Mouse (Mus musculus): ENCODE measurements around the gene Cep128. TPM values are rescaled to one million over a fixed set of nuclear protein-coding genes. Genes with fewer than 3 reads are reported as not detected.

The Cep128 gene
- polyA plus RNA-seq, 1 experiment from 2014 or later = 9.6 TPM

- no peaks in the 10 kb centered on the region for H3K36me3 ChIP-seq (ENCODE audit: control insufficient read depth, insufficient read depth, low read length)
- no peaks in the 10 kb centered on the region for H3K9me3 ChIP-seq (replicated peaks; ENCODE audit: control insufficient read depth, low read length)
- no peak for ATAC-seq (ENCODE audit: insufficient read depth, low FRiP score)
- no peak overlapping the region for H3K27ac ChIP-seq (ENCODE audit: low read length)
- H3K4me1 ChIP-seq (ENCODE audit: control insufficient read depth, insufficient read depth, low read length) = no peaks in the 10 kb centered on the region
- H3K27me3 ChIP-seq (ENCODE audit: control insufficient read depth, insufficient read depth, low read length) = no peaks in the 10 kb centered on the region
- H3K4me2 ChIP-seq (ENCODE audit: low read depth, low read length) = no peak overlapping the region
- no peak overlapping the region for H3K4me3 ChIP-seq (replicated peaks; ENCODE audit: low read length)
- no peak overlapping the region for H3K9ac ChIP-seq (ENCODE audit: low read length)
- WGBS = 81% methylated on average over 6 of the region's 6 CpGs
These were observed 286.3 kb downstream of the Cep128 start for GRCm38 (mm10) chr12:91097869-91098268.

DNA sequence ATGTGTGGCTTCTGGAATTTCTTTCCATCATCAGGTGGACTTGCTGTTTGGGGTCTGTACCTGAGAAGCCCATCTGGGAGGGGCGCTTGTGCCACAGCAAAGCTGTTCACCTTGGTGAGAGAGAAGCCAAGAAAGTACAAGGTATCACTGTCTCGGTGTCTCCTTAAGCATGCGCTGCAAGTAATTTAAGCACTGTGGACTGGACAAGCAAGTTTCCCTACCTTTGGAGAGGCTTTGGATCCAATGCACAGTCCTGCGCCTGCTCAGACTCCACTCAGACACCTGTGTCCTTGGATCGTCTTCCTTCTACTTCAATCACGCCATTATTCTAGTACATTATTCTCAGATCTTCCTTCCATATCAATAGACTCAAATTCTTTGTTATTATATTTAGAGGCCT is 288.0 kb downstream of the Cep128 start:
- H3K4me2 ChIP-seq (ENCODE audit: low read depth, low read length) = no peak overlapping the region
- ATAC-seq (ENCODE audit: insufficient read depth, low FRiP score) = no peak
- 91% methylated on average over 6 of the region's 6 CpGs for WGBS

GRCm38 (mm10) chr12:91088271-91088670 is 295.9 kb downstream of the Cep128 start:
- no peaks in the 10 kb centered on the region for H3K4me1 ChIP-seq (ENCODE audit: control insufficient read depth, insufficient read depth, low read length)
- H3K4me3 ChIP-seq (replicated peaks; ENCODE audit: low read length) = no peak overlapping the region
- no peak overlapping the region for H3K4me2 ChIP-seq (ENCODE audit: low read depth, low read length)
- H3K9ac ChIP-seq (ENCODE audit: low read length) = no peak overlapping the region
- H3K36me3 ChIP-seq (ENCODE audit: control insufficient read depth, insufficient read depth, low read length) = no peaks in the 10 kb centered on the region
- no peak for ATAC-seq (ENCODE audit: insufficient read depth, low FRiP score)
- no peaks in the 10 kb centered on the region for H3K27me3 ChIP-seq (ENCODE audit: control insufficient read depth, insufficient read depth, low read length)
- 80% methylated on average over 4 of the region's 4 CpGs for WGBS
- H3K9me3 ChIP-seq (replicated peaks; ENCODE audit: control insufficient read depth, low read length) = no peaks in the 10 kb centered on the region
- H3K27ac ChIP-seq (ENCODE audit: low read length) = no peak overlapping the region

More for the DNA sequence above, 288.0 kb downstream of the Cep128 start:
- no peak overlapping the region for H3K9ac ChIP-seq (ENCODE audit: low read length)
- H3K36me3 ChIP-seq (ENCODE audit: control insufficient read depth, insufficient read depth, low read length) = no peaks in the 10 kb centered on the region
- H3K4me3 ChIP-seq (replicated peaks; ENCODE audit: low read length) = no peak overlapping the region
- no peak overlapping the region for H3K27ac ChIP-seq (ENCODE audit: low read length)
- no peaks in the 10 kb centered on the region for H3K27me3 ChIP-seq (ENCODE audit: control insufficient read depth, insufficient read depth, low read length)
- no peaks in the 10 kb centered on the region for H3K9me3 ChIP-seq (replicated peaks; ENCODE audit: control insufficient read depth, low read length)
- H3K4me1 ChIP-seq (ENCODE audit: control insufficient read depth, insufficient read depth, low read length) = no peaks in the 10 kb centered on the region

DNA sequence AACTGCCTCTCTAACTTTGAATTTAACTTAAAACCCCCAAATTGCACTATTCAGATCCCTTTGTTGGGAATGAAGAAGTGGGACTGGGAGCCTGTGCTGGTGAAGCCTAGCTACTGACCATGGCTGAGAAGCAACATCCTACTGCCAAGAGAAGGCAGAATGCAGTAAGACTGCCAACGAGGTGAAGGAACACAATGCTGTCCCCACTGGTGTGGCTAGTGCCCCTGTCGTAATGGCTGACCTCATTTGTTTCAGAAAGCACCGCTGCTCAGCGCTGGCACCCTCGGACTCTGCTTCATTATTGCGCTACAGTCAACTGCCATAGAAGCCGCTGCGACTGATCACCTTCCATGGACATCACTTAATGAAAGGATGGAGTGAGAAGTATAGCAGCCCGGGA is 298.2 kb downstream of the Cep128 start:
- no peak overlapping the region for H3K27ac ChIP-seq (ENCODE audit: low read length)
- no peaks in the 10 kb centered on the region for H3K4me1 ChIP-seq (ENCODE audit: control insufficient read depth, insufficient read depth, low read length)
- no peaks in the 10 kb centered on the region for H3K36me3 ChIP-seq (ENCODE audit: control insufficient read depth, insufficient read depth, low read length)
- H3K9ac ChIP-seq (ENCODE audit: low read length) = no peak overlapping the region
- WGBS = 89% methylated on average over 9 of the region's 9 CpGs
- H3K27me3 ChIP-seq (ENCODE audit: control insufficient read depth, insufficient read depth, low read length) = no peaks in the 10 kb centered on the region
- no peaks in the 10 kb centered on the region for H3K9me3 ChIP-seq (replicated peaks; ENCODE audit: control insufficient read depth, low read length)
- H3K4me2 ChIP-seq (ENCODE audit: low read depth, low read length) = no peak overlapping the region
- no peak overlapping the region for H3K4me3 ChIP-seq (replicated peaks; ENCODE audit: low read length)
- no peak for ATAC-seq (ENCODE audit: insufficient read depth, low FRiP score)

DNA sequence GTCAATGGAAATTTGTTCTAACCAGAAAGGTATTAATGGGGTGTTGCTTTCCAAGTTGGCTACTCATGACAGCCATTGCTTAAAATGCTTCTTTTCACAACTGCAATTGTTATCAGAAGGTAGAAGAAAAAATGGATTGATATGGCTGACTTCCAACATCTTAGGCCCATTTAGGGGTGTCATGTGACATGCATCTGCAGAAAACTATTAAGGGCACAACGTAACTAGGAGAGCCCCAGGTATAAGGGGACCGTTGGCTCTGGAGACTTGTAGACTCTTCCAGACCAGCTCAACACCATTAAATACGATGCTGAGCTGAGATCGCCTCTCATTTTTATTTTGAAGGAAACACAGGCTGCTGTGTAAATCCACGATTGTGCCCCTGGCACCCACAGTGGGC is 308.6 kb downstream of the Cep128 start:
- no peaks in the 10 kb centered on the region for H3K9me3 ChIP-seq (replicated peaks; ENCODE audit: control insufficient read depth, low read length)
- 94% methylated on average over 5 of the region's 5 CpGs for WGBS
- no peaks in the 10 kb centered on the region for H3K27me3 ChIP-seq (ENCODE audit: control insufficient read depth, insufficient read depth, low read length)
- no peak for ATAC-seq (ENCODE audit: insufficient read depth, low FRiP score)
- no peak overlapping the region for H3K27ac ChIP-seq (ENCODE audit: low read length)
- no peaks in the 10 kb centered on the region for H3K36me3 ChIP-seq (ENCODE audit: control insufficient read depth, insufficient read depth, low read length)
- no peak overlapping the region for H3K4me3 ChIP-seq (replicated peaks; ENCODE audit: low read length)
- H3K4me2 ChIP-seq (ENCODE audit: low read depth, low read length) = no peak overlapping the region
- H3K9ac ChIP-seq (ENCODE audit: low read length) = no peak overlapping the region
- H3K4me1 ChIP-seq (ENCODE audit: control insufficient read depth, insufficient read depth, low read length) = no peaks in the 10 kb centered on the region

DNA sequence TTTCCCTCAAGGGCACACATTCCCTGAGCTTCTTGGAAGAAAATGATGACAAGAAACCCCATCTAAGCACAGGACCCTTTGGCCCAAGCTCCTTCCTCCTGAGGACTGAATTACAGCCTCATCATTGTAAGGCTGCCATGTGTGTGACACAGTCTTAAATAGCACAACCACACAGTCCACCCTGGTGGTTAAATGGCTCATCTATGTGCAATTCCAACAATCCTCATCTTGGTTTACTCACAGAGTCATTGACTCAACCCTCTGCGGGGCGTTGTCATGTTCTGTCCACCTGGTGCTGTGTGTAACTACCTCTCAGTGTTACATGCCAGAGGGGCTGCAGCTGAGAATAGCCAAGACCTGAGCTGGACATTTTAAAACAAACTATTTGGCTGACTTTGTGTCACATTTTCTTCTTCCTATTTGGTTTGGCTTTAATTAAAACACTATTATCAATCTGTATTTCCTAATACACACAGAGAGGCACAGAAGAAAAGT is 313.6 kb downstream of the Cep128 start:
- H3K36me3 ChIP-seq (ENCODE audit: control insufficient read depth, insufficient read depth, low read length) = no peaks in the 10 kb centered on the region
- H3K4me1 ChIP-seq (ENCODE audit: control insufficient read depth, insufficient read depth, low read length) = no peaks in the 10 kb centered on the region
- no peaks in the 10 kb centered on the region for H3K9me3 ChIP-seq (replicated peaks; ENCODE audit: control insufficient read depth, low read length)
- no peak overlapping the region for H3K9ac ChIP-seq (ENCODE audit: low read length)
- H3K4me3 ChIP-seq (replicated peaks; ENCODE audit: low read length) = no peak overlapping the region
- no peaks in the 10 kb centered on the region for H3K27me3 ChIP-seq (ENCODE audit: control insufficient read depth, insufficient read depth, low read length)
- no peak overlapping the region for H3K4me2 ChIP-seq (ENCODE audit: low read depth, low read length)
- WGBS = 85% methylated on average over 2 of the region's 2 CpGs
- no peak overlapping the region for H3K27ac ChIP-seq (ENCODE audit: low read length)
- no peak for ATAC-seq (ENCODE audit: insufficient read depth, low FRiP score)

DNA sequence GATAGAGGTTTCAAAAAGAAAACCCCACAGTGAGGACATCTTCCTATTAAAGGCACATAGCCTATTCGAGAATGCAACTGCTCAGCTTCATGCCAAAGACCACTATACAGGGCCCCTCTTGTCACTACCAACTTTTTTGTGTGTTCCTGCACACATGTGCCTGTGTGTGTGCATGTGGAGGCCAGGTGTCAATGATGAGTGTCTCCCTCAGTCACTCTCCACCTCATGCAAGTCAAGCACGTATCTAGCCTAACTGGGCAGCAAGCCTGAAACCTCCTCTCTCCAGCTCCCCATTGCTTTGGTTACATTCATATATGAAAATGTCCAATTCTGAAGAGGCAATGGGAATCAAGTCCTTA is 317.1 kb downstream of the Cep128 start:
- Histone ChIP-seq H3K27ac (ENCODE audit: low read length) (no peak overlapping the region), H3K4me1 (ENCODE audit: control insufficient read depth, insufficient read depth, low read length) (peaks cover 7% of the 10 kb centered on the region; the same call in 1 of the 2 replicates), H3K36me3 (ENCODE audit: control insufficient read depth, insufficient read depth, low read length) (no peaks in the 10 kb centered on the region), H3K9ac (ENCODE audit: low read length) (no peak overlapping the region), H3K4me2 (ENCODE audit: low read depth, low read length) (no peak overlapping the region), H3K9me3 (replicated peaks; ENCODE audit: control insufficient read depth, low read length) (no peaks in the 10 kb centered on the region), H3K4me3 (replicated peaks; ENCODE audit: low read length) (no peak overlapping the region), H3K27me3 (ENCODE audit: control insufficient read depth, insufficient read depth, low read length) (no peaks in the 10 kb centered on the region)
- 88% methylated on average over 2 of the region's 2 CpGs for WGBS
- no peak for ATAC-seq (ENCODE audit: insufficient read depth, low FRiP score)

DNA sequence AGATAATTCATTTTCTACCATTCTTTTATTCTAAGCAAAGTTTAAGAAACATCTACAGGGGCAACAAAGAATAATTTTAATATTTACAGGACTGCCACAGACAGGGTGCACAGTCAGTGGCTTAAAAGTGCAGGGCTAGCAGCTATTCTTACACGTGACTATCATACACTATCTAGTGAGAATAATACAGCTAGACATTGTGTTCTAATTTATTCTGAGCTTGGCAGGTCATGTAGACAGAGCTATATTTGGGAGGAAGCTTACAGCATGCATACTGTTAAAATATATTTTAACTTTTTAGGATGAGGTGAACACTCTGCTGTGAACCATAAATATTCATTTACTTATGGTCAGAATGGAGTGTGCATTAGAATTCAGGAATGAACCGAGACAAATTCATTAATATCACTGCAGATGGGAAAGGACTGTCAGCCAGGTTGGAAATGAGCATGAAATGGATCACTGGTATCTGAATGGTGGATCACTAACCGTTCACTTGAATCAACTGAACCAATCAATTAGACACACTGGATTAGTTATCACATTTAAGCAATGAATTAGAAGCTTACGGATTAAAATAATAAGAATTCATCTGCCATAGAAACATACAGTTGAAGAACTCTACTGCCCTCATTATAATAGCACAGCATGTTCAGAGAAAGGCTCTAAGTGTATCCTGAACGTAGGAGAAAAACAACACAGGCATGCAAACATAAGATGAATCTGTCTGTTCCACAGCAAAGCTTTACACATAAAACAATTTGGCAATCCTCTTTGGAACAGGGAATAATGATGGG is 317.7 kb downstream of the Cep128 start:
- ATAC-seq (ENCODE audit: insufficient read depth, low FRiP score) = no peak
- Histone ChIP-seq H3K4me1 (ENCODE audit: control insufficient read depth, insufficient read depth, low read length) (peaks cover 7% of the 10 kb centered on the region; the same call in 1 of the 2 replicates), H3K4me2 (ENCODE audit: low read depth, low read length) (no peak overlapping the region), H3K27ac (ENCODE audit: low read length) (no peak overlapping the region), H3K4me3 (replicated peaks; ENCODE audit: low read length) (no peak overlapping the region), H3K9ac (ENCODE audit: low read length) (no peak overlapping the region), H3K36me3 (ENCODE audit: control insufficient read depth, insufficient read depth, low read length) (no peaks in the 10 kb centered on the region), H3K27me3 (ENCODE audit: control insufficient read depth, insufficient read depth, low read length) (no peaks in the 10 kb centered on the region), H3K9me3 (replicated peaks; ENCODE audit: control insufficient read depth, low read length) (no peaks in the 10 kb centered on the region)
- 75% methylated on average over 5 of the region's 5 CpGs for WGBS

- no peaks in the 10 kb centered on the region for H3K27me3 ChIP-seq (ENCODE audit: control insufficient read depth, insufficient read depth, low read length)
- ATAC-seq (ENCODE audit: insufficient read depth, low FRiP score) = no peak
- no peak overlapping the region for H3K9ac ChIP-seq (ENCODE audit: low read length)
- H3K4me1 ChIP-seq (ENCODE audit: control insufficient read depth, insufficient read depth, low read length) = peaks cover 7% of the 10 kb centered on the region; the same call in 1 of the 2 replicates
- WGBS = 86% methylated on average over 3 of the region's 3 CpGs
- no peaks in the 10 kb centered on the region for H3K36me3 ChIP-seq (ENCODE audit: control insufficient read depth, insufficient read depth, low read length)
- H3K4me2 ChIP-seq (ENCODE audit: low read depth, low read length) = no peak overlapping the region
- H3K27ac ChIP-seq (ENCODE audit: low read length) = no peak overlapping the region
- no peaks in the 10 kb centered on the region for H3K9me3 ChIP-seq (replicated peaks; ENCODE audit: control insufficient read depth, low read length)
- no peak overlapping the region for H3K4me3 ChIP-seq (replicated peaks; ENCODE audit: low read length)
These were observed 318.8 kb downstream of the Cep128 start for GRCm38 (mm10) chr12:91065423-91065822.
